In genomic region chr5:76588551-76589283, GRCm38 (mm10) we compare ENCODE assay signal across 8 mouse cellular contexts. TPM values are rescaled to one million over a fixed set of nuclear protein-coding genes. Genes with fewer than 3 reads are reported as not detected.
DNase-seq lines count a peak whose midpoint lies in the region; ATAC-seq and TF ChIP-seq lines count a peak whose summit lies in the region.

Cep135 (plus strand) TSS chr5:76588698.

- H3K27me3 ChIP-seq in forebrain, embryonic 14.5 days (replicated peaks; ENCODE audit: control insufficient read depth, insufficient read depth, low read length), result no peaks in the 10 kb centered on the region
- no peaks in the 10 kb centered on the region for H3K27me3 ChIP-seq in neural tube, embryonic 15.5 days (replicated peaks)

- peak; percentile 55 for DNase-seq in ES-E14 (ENCODE audit: low read depth, low spot score)
- peak; percentile 87 for DNase-seq in cerebellum, adult 11 months
- DNase-seq in forebrain, embryonic 14.5 days (ENCODE audit: low spot score), result peak; percentile 92
- DNase-seq in heart, postnatal 14 days, result peak; percentile 95
- peak; percentile 68 to 87 for DNase-seq in layer of hippocampus, adult 18-20 months (ENCODE audit: low spot score in 2 of 2)
- peak; percentile 84 for DNase-seq in lung, adult 2 months
- peak; percentile 95 for DNase-seq in testis, postnatal 10 days (ENCODE audit: low spot score)

- peak within 1 kb of the TSS; percentile 98 for H3K9ac ChIP-seq in ES-E14 (ENCODE audit: insufficient read depth, low read depth, low read length, poor library complexity, severe bottlenecking)
- peak within 1 kb of the TSS; percentile 77 for H3K9ac ChIP-seq in forebrain, embryonic 14.5 days (ENCODE audit: low read length)
- H3K9ac ChIP-seq in neural tube, embryonic 15.5 days (replicated peaks), result peak within 1 kb of the TSS; percentile 80

- ATAC-seq in forebrain, embryonic 14.5 days, result peak; percentile 98
- peak; percentile 97 for ATAC-seq in neural tube, embryonic 15.5 days (ENCODE audit: low FRiP score)

- peak within 1 kb of the TSS; percentile 88 to 100 for H3K4me3 ChIP-seq in ES-E14 (ENCODE audit: insufficient read depth in 1 of 2, low read depth in 1 of 2, low read length in 2 of 2, poor library complexity in 1 of 2, severe bottlenecking in 1 of 2)
- peak within 1 kb of the TSS; percentile 82 for H3K4me3 ChIP-seq in forebrain, embryonic 14.5 days (ENCODE audit: low read depth, low read length)
- H3K4me3 ChIP-seq in lung, adult 2 months (replicated peaks; ENCODE audit: extremely low read depth, low read depth, low read length), result peak within 1 kb of the TSS; percentile 87
- H3K4me3 ChIP-seq in neural tube, embryonic 15.5 days (replicated peaks), result peak within 1 kb of the TSS; percentile 93

- peak within 1 kb of the TSS; percentile 72 for H3K27ac ChIP-seq in ES-E14 (ENCODE audit: insufficient read depth, low read depth, low read length, poor library complexity, severe bottlenecking)
- H3K27ac ChIP-seq in forebrain, embryonic 14.5 days (ENCODE audit: low read depth, low read length), result peak within 1 kb of the TSS; percentile 53; the same call in 1 of the 2 replicates
- H3K27ac ChIP-seq in neural tube, embryonic 15.5 days (replicated peaks), result peak within 1 kb of the TSS; percentile 85

- intact Hi-C loops in heart, postnatal 14 days (cut with DNase I), result loop anchor here (2.0 to 10.0 kb wide), 2 partner anchors 254 to 376 kb away; no protein-coding TSS in a partner anchor

- WGBS in forebrain, embryonic 14.5 days, result under 1% methylated on average over 90 of the region's 92 CpGs
- under 1% methylated on average over 91 of the region's 92 CpGs for WGBS in lung, adult 2 months
- under 1% methylated on average over 80 of the region's 92 CpGs for WGBS in neural tube, embryonic 15.5 days

- H3K36me3 ChIP-seq in ES-E14 (ENCODE audit: control insufficient read depth, insufficient read depth, low read length, poor library complexity, severe bottlenecking), result peaks cover 2% of the 10 kb centered on the region; the same call in 1 of the 2 replicates
- peaks cover 18% of the 10 kb centered on the region for H3K36me3 ChIP-seq in forebrain, embryonic 14.5 days (ENCODE audit: control insufficient read depth, insufficient read depth, low read length)
- H3K36me3 ChIP-seq in neural tube, embryonic 15.5 days, result peaks cover 12% of the 10 kb centered on the region

- no peaks in the 10 kb centered on the region for H3K9me3 ChIP-seq in ES-E14 (ENCODE audit: control insufficient read depth, insufficient read depth, low read depth, low read length)
- no peaks in the 10 kb centered on the region for H3K9me3 ChIP-seq in forebrain, embryonic 14.5 days (replicated peaks; ENCODE audit: control insufficient read depth, low read length)
- H3K9me3 ChIP-seq in neural tube, embryonic 15.5 days (replicated peaks), result no peaks in the 10 kb centered on the region

- peak within 1 kb of the TSS; percentile 63 for H3K4me2 ChIP-seq in forebrain, embryonic 14.5 days (ENCODE audit: low read length)
- peak within 1 kb of the TSS; percentile 66 for H3K4me2 ChIP-seq in neural tube, embryonic 15.5 days

- 0 out of 2 replicates have a peak, but pooled peaks have one; percentile 21 for TF ChIP-seq POLR2A in lung, adult 2 months (IDR thresholded peaks at IDR 0.05; ENCODE audit: borderline replicate concordance, extremely low read depth, low read depth, low read length)

- in situ Hi-C loops in ES-E14 (cut with MboI; ENCODE audit: low sequenced_read_pairs in 2 of 2, unreplicated experiment in 2 of 2), result no loop called here

- peak; percentile 53 for TF ChIP-seq CTCF in lung, adult 2 months (IDR thresholded peaks at IDR 0.05; ENCODE audit: insufficient read depth, low read length)

- H3K4me1 ChIP-seq in ES-E14 (ENCODE audit: control insufficient read depth in 2 of 2, insufficient read depth in 2 of 2, low read length in 2 of 2, poor library complexity in 1 of 2), result 0 out of 4 replicates have a peak, but pooled peaks cover 0 to 2% of the 10 kb centered on the region in 2 experiments
- peaks cover 3% of the 10 kb centered on the region for H3K4me1 ChIP-seq in forebrain, embryonic 14.5 days (ENCODE audit: control insufficient read depth, insufficient read depth, low read length)
- H3K4me1 ChIP-seq in lung, adult 2 months (ENCODE audit: control insufficient read depth, insufficient read depth, low read length), result no peaks in the 10 kb centered on the region
- H3K4me1 ChIP-seq in neural tube, embryonic 15.5 days, result peaks cover 11% of the 10 kb centered on the region

TF ChIP-seq in ES-E14, 5 proteins besides CTCF, POLR2A, EP300 and RAD21:
- TF ChIP-seq ZC3H11A (IDR thresholded peaks at IDR 0.05; ENCODE audit: borderline replicate concordance, low read depth, low read length), result peak; percentile 53; the same call in 1 of the 2 replicates
- no peak for TF ChIP-seq MAFK (IDR thresholded peaks at IDR 0.05; ENCODE audit: insufficient read depth, low read depth, low read length)
- TF ChIP-seq HCFC1 (IDR thresholded peaks at IDR 0.05; ENCODE audit: borderline replicate concordance, insufficient read depth, low read length), result 0 out of 2 replicates have a peak, but pooled peaks have one; percentile 58
- TF ChIP-seq ZNF384 (IDR thresholded peaks at IDR 0.05; ENCODE audit: low read depth, low read length), result no peak
- TF ChIP-seq CHD2 (IDR thresholded peaks at IDR 0.05; ENCODE audit: low read depth, low read length), result no peak

RNA-seq across cellular contexts. Expression of gene Cep135, which starts in this region (rescaled TPM):
- 8.8 and 9.1 TPM in 2 replicates for total RNA-seq in ES-E14 (2012; rRNA removed)
- polyA plus RNA-seq in forebrain, embryonic 14.5 days (2014; fragmentation: Nextera tagmentation; extraction: Ambion mirVana), result 4.6 TPM in 2 replicates
- total RNA-seq in heart, postnatal 14 days (2021), result 1 to 10 TPM; 3.9 to 4.1 TPM
- 1 to 10 TPM; 6.0 to 6.7 TPM for total RNA-seq in layer of hippocampus, adult 18-20 months (2021)
- polyA plus RNA-seq in lung, adult 2 months (2012; rRNA removed), result 1.3 and 1.8 TPM in 2 replicates
- 3.9 and 4.4 TPM in 2 replicates for polyA plus RNA-seq in neural tube, embryonic 15.5 days (2015; fragmentation: Nextera tagmentation; extraction: Ambion mirVana)

Comparison
In these comparisons a context has a peak if more than half of its experiments do, and no peak if none do; other contexts are left out.
1. Peak in every context shown above with its lines: DNase-seq, ATAC-seq, H3K4me3 ChIP-seq and H3K27ac ChIP-seq.